Mouse (Mus musculus): ENCODE measurements around the gene Cdcp1.

GRCm38 (mm10) chr9:123185546-123185945, 30.3 kb downstream of the Cdcp1 start:
- TF ChIP-seq CEBPB (IDR thresholded peaks at IDR 0.05; ENCODE audit: insufficient read depth, poor library complexity, severe bottlenecking) (no peak), TCF12 (IDR thresholded peaks at IDR 0.05; ENCODE audit: insufficient read depth, poor library complexity, severe bottlenecking) (no peak)
